Mouse (Mus musculus) spleen, postnatal 10 days (tissue): ENCODE measurements around the gene Ccdc86.

Experiments used
- DNase-seq, 2 experiments: peaks; one replicate each; pipeline ENCODE4 v3.0.0; 2021 to 2022; ENCODE audit warnings: low spot score in 2 of 2

Ccdc86 gene

GRCm38 (mm10) chr19:10949112-10949511 lies at the start of gene Ccdc86:
TSS of gene Ccdc86 (minus strand) at chr19:10949266.
- DNase-seq, result peak; percentile 85 to 98

- DNase-seq, result no peak
These were observed 44.1 kb upstream of the Ccdc86 start, which contains the start of gene Ms4a15 for GRCm38 (mm10) chr19:10993150-10993549. TSS of gene Ms4a15 (minus strand) at chr19:10993250.

- no peak for DNase-seq
These were observed 42.8 kb upstream of the Ccdc86 start for GRCm38 (mm10) chr19:10991911-10992310.

- no peak for DNase-seq
These were observed 41.7 kb upstream of the Ccdc86 start for GRCm38 (mm10) chr19:10990751-10991150.

DNA sequence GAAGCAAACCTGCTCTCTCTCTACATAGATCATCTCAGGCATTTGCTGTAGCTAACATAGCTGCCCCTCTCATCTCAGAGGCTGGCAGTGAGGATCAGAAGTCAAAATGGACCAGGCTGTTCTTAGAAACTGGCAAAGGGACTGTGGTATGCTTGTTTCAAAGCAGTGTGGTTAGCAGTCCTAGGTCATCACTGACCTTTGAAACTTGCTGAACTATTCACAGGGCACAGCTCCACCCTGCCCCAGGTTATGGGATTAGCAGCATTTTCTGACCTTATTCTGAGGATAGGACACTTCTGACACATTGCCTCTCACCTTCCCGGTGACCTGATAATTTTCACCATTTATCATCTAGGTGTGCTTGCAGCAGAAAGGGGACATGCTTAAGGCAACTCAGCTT lies 39.5 kb upstream of the Ccdc86 start:
- no peak for DNase-seq

GRCm38 (mm10) chr19:10985889-10986288 lies 36.8 kb upstream of the Ccdc86 start:
- DNase-seq, result no peak

DNA sequence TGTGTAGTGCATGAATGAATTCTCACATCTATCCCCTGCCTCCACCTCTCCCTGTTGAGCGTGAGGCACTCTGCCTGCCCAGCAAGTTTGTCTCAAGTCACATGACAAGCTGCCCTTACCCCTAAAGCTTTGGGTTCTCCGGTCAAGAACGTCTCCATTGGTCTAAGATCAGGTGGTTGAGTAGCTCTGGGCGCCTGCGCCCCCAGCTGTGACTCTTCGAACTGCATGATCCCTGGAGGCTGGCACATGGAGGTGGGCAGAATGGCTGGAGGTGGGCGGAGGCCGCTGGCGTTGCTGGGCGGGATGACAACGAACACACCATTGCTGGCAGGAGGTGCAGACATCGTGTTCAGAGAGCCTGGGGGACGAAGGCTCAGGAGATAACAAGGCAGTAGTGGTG lies 35.5 kb upstream of the Ccdc86 start:
- DNase-seq, result no peak

GRCm38 (mm10) chr19:10983146-10983545 lies 34.1 kb upstream of the Ccdc86 start:
- DNase-seq, result peak in 1 of 2 experiments; percentile 63

GRCm38 (mm10) chr19:10980210-10980609 lies 31.1 kb upstream of the Ccdc86 start:
- no peak for DNase-seq

GRCm38 (mm10) chr19:10979184-10980168 lies 30.4 kb upstream of the Ccdc86 start:
- DNase-seq, result peak; percentile 71 to 92

DNA sequence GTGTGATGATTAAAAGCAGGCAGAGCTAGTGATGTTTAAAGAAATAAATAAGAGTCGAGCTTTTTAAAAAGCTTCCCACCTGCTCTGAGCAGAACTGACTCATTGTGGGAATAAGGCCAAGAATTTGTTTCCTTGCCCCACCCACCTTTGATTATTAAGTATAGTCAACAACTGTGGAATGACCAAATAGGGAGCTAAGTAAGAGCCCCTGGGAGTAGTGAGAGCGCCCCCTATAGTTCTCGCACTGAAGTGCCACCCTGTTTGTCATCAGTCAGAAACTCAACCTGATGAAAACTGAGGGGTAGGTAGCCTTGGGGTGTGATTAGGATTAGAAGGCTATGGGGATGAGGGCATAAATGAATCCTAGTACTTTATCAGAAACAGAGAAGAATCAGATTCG lies 27.3 kb upstream of the Ccdc86 start:
- peak in 1 of 2 experiments; percentile 46 for DNase-seq

- no peak for DNase-seq
These were observed 26.1 kb upstream of the Ccdc86 start for GRCm38 (mm10) chr19:10975187-10975586.

- DNase-seq, result no peak
These were observed 25.3 kb upstream of the Ccdc86 start, which contains the start of gene Ms4a10 for GRCm38 (mm10) chr19:10974238-10974865. TSS of gene Ms4a10 (minus strand) at chr19:10974670.

DNA sequence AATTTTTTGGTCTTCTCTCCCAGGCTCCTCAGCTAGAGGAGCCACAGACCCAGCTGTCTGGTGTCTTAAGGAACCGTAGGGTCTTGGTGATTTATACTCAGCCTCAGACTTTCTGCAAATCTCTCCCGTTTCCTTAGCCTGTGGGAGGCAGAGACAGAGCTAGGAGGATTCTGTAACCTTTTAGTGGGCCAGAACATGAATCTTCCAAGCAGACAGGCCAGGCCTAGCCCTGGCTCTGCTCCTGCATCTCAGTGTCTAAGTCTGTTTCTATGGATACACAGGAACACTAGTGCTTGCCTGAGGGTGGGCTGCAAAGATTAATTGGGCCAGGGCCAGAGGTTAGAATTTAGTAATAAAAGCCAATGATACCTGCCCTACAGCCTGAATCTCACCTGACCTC lies 24.1 kb upstream of the Ccdc86 start:
- DNase-seq, result no peak

- no peak for DNase-seq
These were observed 23.6 kb upstream of the Ccdc86 start for GRCm38 (mm10) chr19:10972660-10973059.

DNA sequence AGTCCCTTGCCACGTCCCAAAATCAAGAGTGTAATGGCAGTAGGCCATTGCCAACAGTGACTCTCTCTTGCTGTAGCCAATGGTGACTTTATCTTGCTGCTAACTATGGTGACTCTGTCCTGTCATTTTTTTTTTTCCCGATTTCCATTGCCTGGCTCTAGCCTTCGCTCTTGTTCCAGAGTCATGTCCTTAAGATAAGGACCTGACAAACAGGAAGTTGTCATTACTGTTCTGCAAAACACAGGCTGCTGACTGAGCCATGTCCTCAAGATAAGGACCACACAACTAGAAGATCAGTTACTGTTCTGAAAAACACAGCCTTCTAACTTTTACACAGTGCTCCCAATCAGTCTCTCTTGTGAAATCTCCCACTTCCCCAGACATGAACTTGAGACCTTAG lies 21.4 kb upstream of the Ccdc86 start:
- no peak for DNase-seq

- no peak for DNase-seq
These were observed 19.5 kb upstream of the Ccdc86 start for GRCm38 (mm10) chr19:10968578-10968977.

DNA sequence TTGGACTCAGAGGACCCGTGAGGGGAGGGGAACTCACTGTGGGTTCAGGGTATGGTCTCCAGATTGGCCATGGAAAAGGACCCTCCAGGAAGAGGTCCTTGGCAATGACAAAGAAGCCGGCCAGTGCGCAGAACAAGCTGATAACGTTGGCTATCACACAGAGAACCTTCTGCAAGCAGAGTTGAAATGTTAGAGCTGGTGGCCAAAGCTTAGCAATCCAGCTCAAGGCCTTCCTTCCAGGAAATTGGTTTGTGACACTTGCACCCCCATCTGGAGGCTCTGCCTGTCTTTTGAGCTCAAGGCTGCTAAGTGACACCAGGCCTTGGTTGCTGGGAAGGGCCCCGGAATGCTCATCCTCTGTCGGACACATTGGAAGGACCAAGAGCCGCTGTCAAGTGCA lies 16.7 kb upstream of the Ccdc86 start:
- no peak for DNase-seq

DNA sequence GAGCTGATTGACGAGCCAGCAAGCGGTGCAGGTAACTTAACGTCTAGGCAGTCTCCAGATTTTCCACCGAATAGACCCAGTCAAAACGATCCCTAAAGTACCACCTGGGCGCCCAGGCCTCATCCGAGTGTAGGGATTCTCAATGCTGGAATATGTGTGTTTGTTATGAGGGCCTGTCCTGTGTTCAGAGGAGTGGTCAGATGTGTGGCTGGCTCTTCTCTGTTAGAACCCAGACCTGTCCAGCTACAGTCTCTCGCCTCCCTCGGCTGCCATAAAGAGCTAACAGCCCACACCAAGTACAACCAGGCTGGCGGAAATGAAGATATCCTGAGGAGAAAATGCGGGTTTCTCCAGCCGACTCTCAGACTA lies 10.9 kb upstream of the Ccdc86 start:
- no peak for DNase-seq

- peak in 1 of 2 experiments; percentile 42 for DNase-seq
These were observed 10.3 kb upstream of the Ccdc86 start for GRCm38 (mm10) chr19:10959085-10959977.

DNA sequence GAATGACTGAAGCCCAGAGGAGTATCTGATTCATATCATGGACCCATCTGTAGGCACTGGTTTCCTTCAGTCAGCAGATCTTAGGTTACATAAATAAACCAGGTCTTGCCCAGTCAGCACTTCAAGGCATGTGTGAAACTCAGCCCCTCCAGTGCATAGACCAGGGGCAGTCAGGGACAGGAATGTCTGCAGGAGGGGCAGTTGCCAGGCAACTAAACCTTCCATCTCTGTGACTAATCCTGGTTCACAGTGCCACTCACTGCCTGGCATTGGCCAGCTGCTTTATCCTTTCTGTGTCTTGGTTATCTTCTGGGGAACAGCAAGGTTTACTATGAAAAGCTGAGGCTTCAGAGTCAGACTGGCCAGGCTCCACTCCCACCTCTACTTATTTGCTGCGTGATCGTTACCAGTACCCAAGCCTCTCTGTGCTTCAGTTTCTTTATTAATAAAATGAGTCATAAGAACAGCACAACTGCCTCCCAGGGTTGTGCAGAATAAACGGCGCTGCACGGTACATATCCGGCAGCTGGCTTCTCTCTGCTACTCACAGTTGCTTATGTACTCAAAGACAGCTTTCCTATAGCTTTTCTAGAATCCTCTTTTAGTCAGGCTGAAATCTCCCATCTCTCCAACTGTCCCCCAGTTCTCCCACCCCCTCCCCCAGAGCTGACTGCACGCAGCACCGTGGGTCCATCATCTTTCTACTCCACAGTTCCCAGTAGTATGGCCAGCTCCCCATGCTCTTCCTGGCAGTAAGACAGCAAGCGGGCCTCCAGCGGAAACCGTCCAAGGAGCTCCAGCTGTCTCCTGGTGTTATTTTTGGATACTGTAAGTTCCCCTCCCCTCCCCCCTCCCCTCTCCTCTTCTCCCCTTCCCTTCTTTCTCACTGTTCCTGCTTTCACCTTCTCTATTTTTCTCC lies 3.2 kb upstream of the Ccdc86 start:
- no peak for DNase-seq
